Mouse (Mus musculus): ENCODE data around the gene Gnai3. TPM values are rescaled to one million over a fixed set of nuclear protein-coding genes. Genes with fewer than 3 reads are reported as not detected.

The Gnai3 gene
- polyA plus RNA-seq, 1 experiment from 2014 or later, result 155 TPM

GRCm38 (mm10) chr3:108184742-108185141 is 38.8 kb upstream of the Gnai3 start:
- WGBS, result 76% methylated on average over 3 of the region's 3 CpGs
- ATAC-seq, result no peak

GRCm38 (mm10) chr3:108180514-108180913 is 34.6 kb upstream of the Gnai3 start:
- Histone ChIP-seq H3K9ac (replicated peaks; ENCODE audit: low read depth, low read length) (no peak overlapping the region), H3K36me3 (ENCODE audit: control insufficient read depth, insufficient read depth) (no peaks in the 10 kb centered on the region), H3K9me3 (ENCODE audit: control insufficient read depth, low read length) (no peaks in the 10 kb centered on the region), H3K4me1 (replicated peaks; ENCODE audit: control insufficient read depth, insufficient read depth, low read length) (peaks cover 5% of the 10 kb centered on the region), H3K27ac (ENCODE audit: low read length) (no peak overlapping the region), H3K4me2 (ENCODE audit: low read length) (no peak overlapping the region), H3K27me3 (replicated peaks; ENCODE audit: control insufficient read depth, insufficient read depth, low read length) (no peaks in the 10 kb centered on the region), H3K4me3 (replicated peaks; ENCODE audit: low read length) (no peak overlapping the region)
- WGBS, result 14% methylated on average over 2 of the region's 2 CpGs
- ATAC-seq, result no peak

More at GRCm38 (mm10) chr3:108184742-108185141, 38.8 kb upstream of the Gnai3 start:
- Histone ChIP-seq H3K4me1 (replicated peaks; ENCODE audit: control insufficient read depth, insufficient read depth, low read length) (peaks cover 27% of the 10 kb centered on the region), H3K27me3 (replicated peaks; ENCODE audit: control insufficient read depth, insufficient read depth, low read length) (no peaks in the 10 kb centered on the region), H3K4me2 (ENCODE audit: low read length) (no peak overlapping the region), H3K36me3 (ENCODE audit: control insufficient read depth, insufficient read depth) (no peaks in the 10 kb centered on the region), H3K4me3 (replicated peaks; ENCODE audit: low read length) (no peak overlapping the region), H3K27ac (ENCODE audit: low read length) (no peak overlapping the region), H3K9ac (replicated peaks; ENCODE audit: low read depth, low read length) (no peak overlapping the region), H3K9me3 (ENCODE audit: control insufficient read depth, low read length) (no peaks in the 10 kb centered on the region)

GRCm38 (mm10) chr3:108178756-108179715 is 33.1 kb upstream of the Gnai3 start:
- no peak overlapping the region for H3K27ac ChIP-seq (ENCODE audit: low read length)
- H3K9ac ChIP-seq (replicated peaks; ENCODE audit: low read depth, low read length), result no peak overlapping the region
- peaks cover 17% of the 10 kb centered on the region for H3K4me1 ChIP-seq (replicated peaks; ENCODE audit: control insufficient read depth, insufficient read depth, low read length)
- H3K4me3 ChIP-seq (replicated peaks; ENCODE audit: low read length), result no peak overlapping the region
- no peaks in the 10 kb centered on the region for H3K9me3 ChIP-seq (ENCODE audit: control insufficient read depth, low read length)
- WGBS, result 81% methylated on average over 7 of the region's 7 CpGs
- H3K4me2 ChIP-seq (ENCODE audit: low read length), result no peak overlapping the region
- H3K36me3 ChIP-seq (ENCODE audit: control insufficient read depth, insufficient read depth), result no peaks in the 10 kb centered on the region
- ATAC-seq, result no peak
- no peaks in the 10 kb centered on the region for H3K27me3 ChIP-seq (replicated peaks; ENCODE audit: control insufficient read depth, insufficient read depth, low read length)

- ATAC-seq, result peak; percentile 97
- peak overlapping the region; percentile 92 for H3K27ac ChIP-seq (ENCODE audit: low read length)
- 6% methylated on average over 13 of the region's 14 CpGs for WGBS
- peak overlapping the region; percentile 45 for H3K4me2 ChIP-seq (ENCODE audit: low read length)
- H3K9ac ChIP-seq (replicated peaks; ENCODE audit: low read depth, low read length), result peak overlapping the region; percentile 59
- peak overlapping the region; percentile 7 for H3K4me3 ChIP-seq (replicated peaks; ENCODE audit: low read length)
- peaks cover 18% of the 10 kb centered on the region for H3K4me1 ChIP-seq (replicated peaks; ENCODE audit: control insufficient read depth, insufficient read depth, low read length)
- H3K36me3 ChIP-seq (ENCODE audit: control insufficient read depth, insufficient read depth), result no peaks in the 10 kb centered on the region
- no peaks in the 10 kb centered on the region for H3K27me3 ChIP-seq (replicated peaks; ENCODE audit: control insufficient read depth, insufficient read depth, low read length)
- H3K9me3 ChIP-seq (ENCODE audit: control insufficient read depth, low read length), result no peaks in the 10 kb centered on the region
Measured at GRCm38 (mm10) chr3:108174672-108175531, 29.0 kb upstream of the Gnai3 start.

- no peak for ATAC-seq
- H3K4me3 ChIP-seq (replicated peaks; ENCODE audit: low read length), result no peak overlapping the region
- H3K27ac ChIP-seq (ENCODE audit: low read length), result no peak overlapping the region
- WGBS, result 43% methylated on average over 3 of the region's 3 CpGs
- no peak overlapping the region for H3K9ac ChIP-seq (replicated peaks; ENCODE audit: low read depth, low read length)
- no peaks in the 10 kb centered on the region for H3K36me3 ChIP-seq (ENCODE audit: control insufficient read depth, insufficient read depth)
- no peaks in the 10 kb centered on the region for H3K9me3 ChIP-seq (ENCODE audit: control insufficient read depth, low read length)
- H3K4me2 ChIP-seq (ENCODE audit: low read length), result no peak overlapping the region
- H3K4me1 ChIP-seq (replicated peaks; ENCODE audit: control insufficient read depth, insufficient read depth, low read length), result peaks cover 25% of the 10 kb centered on the region
- no peaks in the 10 kb centered on the region for H3K27me3 ChIP-seq (replicated peaks; ENCODE audit: control insufficient read depth, insufficient read depth, low read length)
Measured at GRCm38 (mm10) chr3:108169199-108169598, 23.3 kb upstream of the Gnai3 start.

- H3K4me1 ChIP-seq (replicated peaks; ENCODE audit: control insufficient read depth, insufficient read depth, low read length), result peaks cover 23% of the 10 kb centered on the region
- 41% methylated on average over 14 of the region's 14 CpGs for WGBS
- no peak overlapping the region for H3K9ac ChIP-seq (replicated peaks; ENCODE audit: low read depth, low read length)
- no peak overlapping the region for H3K27ac ChIP-seq (ENCODE audit: low read length)
- H3K4me3 ChIP-seq (replicated peaks; ENCODE audit: low read length), result no peak overlapping the region
- no peak overlapping the region for H3K4me2 ChIP-seq (ENCODE audit: low read length)
- H3K27me3 ChIP-seq (replicated peaks; ENCODE audit: control insufficient read depth, insufficient read depth, low read length), result no peaks in the 10 kb centered on the region; the same call in 1 of the 2 replicates
- ATAC-seq, result no peak
- no peaks in the 10 kb centered on the region for H3K36me3 ChIP-seq (ENCODE audit: control insufficient read depth, insufficient read depth)
- no peaks in the 10 kb centered on the region for H3K9me3 ChIP-seq (ENCODE audit: control insufficient read depth, low read length)
Measured at GRCm38 (mm10) chr3:108167499-108167898, 21.6 kb upstream of the Gnai3 start.

GRCm38 (mm10) chr3:108166486-108167211 is 20.7 kb upstream of the Gnai3 start:
- peak; percentile 55; the same call in 1 of the 2 replicates for ATAC-seq
- no peak overlapping the region for H3K4me3 ChIP-seq (replicated peaks; ENCODE audit: low read length)
- H3K9ac ChIP-seq (replicated peaks; ENCODE audit: low read depth, low read length), result no peak overlapping the region
- no peaks in the 10 kb centered on the region; the same call in 1 of the 2 replicates for H3K27me3 ChIP-seq (replicated peaks; ENCODE audit: control insufficient read depth, insufficient read depth, low read length)
- no peak overlapping the region for H3K4me2 ChIP-seq (ENCODE audit: low read length)
- no peaks in the 10 kb centered on the region for H3K36me3 ChIP-seq (ENCODE audit: control insufficient read depth, insufficient read depth)
- peaks cover 23% of the 10 kb centered on the region for H3K4me1 ChIP-seq (replicated peaks; ENCODE audit: control insufficient read depth, insufficient read depth, low read length)
- no peak overlapping the region for H3K27ac ChIP-seq (ENCODE audit: low read length)
- no peaks in the 10 kb centered on the region for H3K9me3 ChIP-seq (ENCODE audit: control insufficient read depth, low read length)
- WGBS, result 2% methylated on average over 8 of the region's 11 CpGs

- 27% methylated on average over 10 of the region's 10 CpGs for WGBS
- Histone ChIP-seq H3K27me3 (replicated peaks; ENCODE audit: control insufficient read depth, insufficient read depth, low read length) (no peaks in the 10 kb centered on the region; the same call in 1 of the 2 replicates), H3K27ac (ENCODE audit: low read length) (0 out of 2 replicates have a peak overlapping the region, but pooled peaks have one; percentile 5), H3K9ac (replicated peaks; ENCODE audit: low read depth, low read length) (no peak overlapping the region), H3K4me2 (ENCODE audit: low read length) (no peak overlapping the region), H3K4me3 (replicated peaks; ENCODE audit: low read length) (no peak overlapping the region), H3K36me3 (ENCODE audit: control insufficient read depth, insufficient read depth) (no peaks in the 10 kb centered on the region), H3K9me3 (ENCODE audit: control insufficient read depth, low read length) (no peaks in the 10 kb centered on the region), H3K4me1 (replicated peaks; ENCODE audit: control insufficient read depth, insufficient read depth, low read length) (peaks cover 23% of the 10 kb centered on the region)
- peak; percentile 26; the same call in 1 of the 2 replicates for ATAC-seq
Measured at GRCm38 (mm10) chr3:108165532-108166315, 19.8 kb upstream of the Gnai3 start.
